Mouse (Mus musculus) 3T3-L1 (cell line): ENCODE results near the gene Ptch2.
A peak's percentile ranks its signal among the peaks of the same experiment; 100 is the strongest.

Experiments used
- DNase-seq: peaks from one replicate; pipeline ENCODE4 v3.0.0-alpha.2; 2015; ENCODE audit warnings: low read depth, low spot score

Gene Ptch2

GRCm38 (mm10) chr4:117095551-117096452, at the start of gene Ptch2:
Gene Ptch2 (plus strand): TSS chr4:117096075.
- DNase-seq: peak; percentile 10

- DNase-seq: no peak
Observed at GRCm38 (mm10) chr4:117048836-117049235, 47.0 kb upstream of the Ptch2 start.

GRCm38 (mm10) chr4:117049485-117049884, 46.4 kb upstream of the Ptch2 start:
- no peak for DNase-seq

GRCm38 (mm10) chr4:117052626-117053025, 43.2 kb upstream of the Ptch2 start:
- DNase-seq: no peak

- DNase-seq: no peak
Observed at GRCm38 (mm10) chr4:117053956-117054355, 41.9 kb upstream of the Ptch2 start.

GRCm38 (mm10) chr4:117056102-117056501, 39.8 kb upstream of the Ptch2 start:
- DNase-seq: no peak

GRCm38 (mm10) chr4:117056514-117056913, 39.4 kb upstream of the Ptch2 start:
- DNase-seq: no peak

- DNase-seq: no peak
Observed at GRCm38 (mm10) chr4:117058512-117058911, 37.4 kb upstream of the Ptch2 start.

GRCm38 (mm10) chr4:117062700-117063390, 33.0 kb upstream of the Ptch2 start:
- DNase-seq: no peak

- no peak for DNase-seq
Observed at GRCm38 (mm10) chr4:117068035-117068434, 27.8 kb upstream of the Ptch2 start.

- DNase-seq: no peak
Observed at GRCm38 (mm10) chr4:117069647-117070046, 26.2 kb upstream of the Ptch2 start.

- DNase-seq: no peak
Observed at GRCm38 (mm10) chr4:117070624-117071023, 25.3 kb upstream of the Ptch2 start.

- peak; percentile 59 for DNase-seq
Observed at GRCm38 (mm10) chr4:117071183-117071582, 24.7 kb upstream of the Ptch2 start.

GRCm38 (mm10) chr4:117087948-117088640, 7.8 kb upstream of the Ptch2 start:
- no peak for DNase-seq

GRCm38 (mm10) chr4:117090586-117090985, 5.3 kb upstream of the Ptch2 start:
- DNase-seq: no peak

GRCm38 (mm10) chr4:117094626-117095361, 1.1 kb upstream of the Ptch2 start:
- peak; percentile 36 for DNase-seq

GRCm38 (mm10) chr4:117096666-117097065, 791 bp downstream of the Ptch2 start:
- no peak for DNase-seq

- no peak for DNase-seq
Observed at GRCm38 (mm10) chr4:117097969-117098763, 2.3 kb downstream of the Ptch2 start.

GRCm38 (mm10) chr4:117098764-117099036, 2.8 kb downstream of the Ptch2 start:
- no peak for DNase-seq

- DNase-seq: no peak
Observed at GRCm38 (mm10) chr4:117100036-117100435, 4.2 kb downstream of the Ptch2 start.

- peak; percentile 57 for DNase-seq
Observed at GRCm38 (mm10) chr4:117101218-117101617, 5.3 kb downstream of the Ptch2 start.
